Mouse (Mus musculus) cortical plate, adult 2 months (tissue): Measurements from ENCODE around the gene Macrod2.

Source experiments
- CTCF ChIP-seq: fragments of 200-500 bp; IDR thresholded peaks from 2 replicates; pipeline ENCODE4 v1.5.1; 2011; ENCODE audit warnings: mild to moderate bottlenecking, control low read depth, low read length; ENCODE audit not compliant: insufficient read depth; ENCODE audit errors: extremely low read depth
- POLR2A ChIP-seq: fragments of 200-500 bp; IDR thresholded peaks from 2 replicates; pipeline ENCODE4 v1.6.1; 2011; ENCODE audit warnings: mild to moderate bottlenecking, low read length, control low read depth; ENCODE audit not compliant: insufficient read depth; ENCODE audit errors: extremely low read depth

- TF ChIP-seq CTCF (no peak), POLR2A (no peak)
These were observed 2042.7 kb downstream of the Macrod2 start for GRCm38 (mm10) chr2:142437606-142438461.
